Mouse (Mus musculus) kidney, postnatal 10 days (tissue): Measurements from ENCODE around the gene Gmds.

ENCODE experiments used
- DNase-seq: peaks from one replicate; pipeline ENCODE4 v3.0.0; 2021; ENCODE audit warnings: mixed read lengths

The Gmds gene

GRCm38 (mm10) chr13:32338513-32339365, at the start of gene Gmds:
TSS of gene Gmds (minus strand) at chr13:32338740.
- peak; percentile 97 for DNase-seq

- DNase-seq = peak; percentile 7
Measured at GRCm38 (mm10) chr13:32385421-32386092, 47.0 kb upstream of the Gmds start.

DNA sequence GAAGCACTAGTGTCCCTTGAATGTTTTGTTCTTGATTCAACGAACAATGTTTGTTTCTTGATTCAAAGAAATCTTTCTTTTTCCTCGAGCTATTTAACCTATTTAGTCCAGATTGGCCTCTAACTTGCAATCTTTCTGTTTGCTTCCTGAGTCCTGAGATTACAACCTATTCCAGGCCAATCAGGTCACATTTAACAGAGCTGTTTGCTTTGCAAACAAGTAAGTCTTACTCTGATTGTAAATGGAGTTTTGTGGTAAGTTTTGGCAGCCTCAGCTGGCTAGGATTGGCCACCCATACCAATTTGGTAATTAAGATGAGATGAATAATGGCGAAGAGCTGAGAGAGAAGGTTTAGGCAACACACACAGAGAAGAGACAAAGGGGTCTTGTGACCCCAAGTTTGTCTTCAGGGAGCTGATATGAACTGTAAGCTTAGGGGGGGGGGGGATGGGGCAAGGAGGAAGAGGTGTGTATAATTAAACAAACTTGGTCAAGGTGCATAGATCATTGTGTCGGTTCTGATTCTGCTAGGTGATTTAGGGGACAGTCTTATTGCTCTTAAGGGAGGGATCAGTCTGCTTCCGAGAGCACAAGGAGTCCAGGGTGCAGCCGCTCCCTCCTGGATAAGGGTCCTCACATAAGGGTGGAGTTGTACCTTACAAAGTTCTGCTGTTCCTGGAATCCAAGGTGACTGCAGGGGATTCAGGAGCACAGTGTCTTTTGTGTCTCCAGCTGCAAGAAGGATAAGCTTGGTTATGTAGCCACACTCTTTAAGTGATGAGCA, 43.9 kb upstream of the Gmds start:
- DNase-seq = no peak

- DNase-seq = no peak
Measured at GRCm38 (mm10) chr13:32378634-32379033, 40.1 kb upstream of the Gmds start.

DNA sequence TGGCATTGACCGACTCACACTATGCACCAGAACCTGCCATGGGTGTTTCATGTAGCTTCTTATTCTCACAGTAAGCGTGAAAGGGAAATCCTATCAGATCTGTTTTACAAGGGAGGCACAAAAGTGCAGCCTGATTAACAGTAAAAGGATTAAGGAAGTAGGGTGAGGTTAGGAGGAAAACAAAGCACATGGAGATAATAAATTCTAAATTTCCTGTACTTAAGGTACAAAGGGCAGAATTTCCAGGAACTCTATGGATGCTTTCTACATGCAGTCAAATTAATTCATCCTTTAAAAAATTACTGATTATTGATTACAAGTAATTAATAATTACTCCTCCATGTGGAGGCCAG, 34.0 kb upstream of the Gmds start:
- DNase-seq = no peak

DNA sequence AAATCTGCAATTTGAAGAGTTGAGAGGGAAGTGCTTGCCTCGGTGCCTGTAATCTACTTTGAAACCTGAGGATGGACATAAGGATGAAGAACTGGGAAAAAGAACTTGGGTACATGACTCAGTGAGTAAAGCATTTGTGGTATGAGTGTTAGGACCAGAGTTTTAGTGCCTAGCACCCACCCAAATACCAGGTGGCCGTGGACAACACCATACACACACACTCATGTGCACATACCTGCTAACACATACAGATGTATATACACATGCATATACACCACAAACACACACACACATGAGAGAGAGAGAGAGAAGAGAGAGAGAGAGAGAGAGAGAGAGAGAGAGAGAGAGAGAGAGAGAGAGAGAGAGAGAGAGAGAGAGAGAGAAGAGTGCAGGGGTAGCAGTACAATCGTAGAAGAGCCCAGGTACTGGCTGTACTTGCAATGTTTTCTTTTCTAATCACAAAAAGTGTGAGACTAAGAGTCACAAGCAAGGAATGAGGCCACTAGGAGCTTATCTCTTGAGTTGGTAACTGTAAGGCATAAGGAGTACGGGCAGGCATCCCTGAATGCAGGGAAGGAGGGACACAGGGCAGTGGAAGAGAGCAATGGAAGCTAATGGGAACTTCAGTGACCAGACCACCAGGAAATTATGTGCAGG, 33.5 kb upstream of the Gmds start:
- no peak for DNase-seq

DNA sequence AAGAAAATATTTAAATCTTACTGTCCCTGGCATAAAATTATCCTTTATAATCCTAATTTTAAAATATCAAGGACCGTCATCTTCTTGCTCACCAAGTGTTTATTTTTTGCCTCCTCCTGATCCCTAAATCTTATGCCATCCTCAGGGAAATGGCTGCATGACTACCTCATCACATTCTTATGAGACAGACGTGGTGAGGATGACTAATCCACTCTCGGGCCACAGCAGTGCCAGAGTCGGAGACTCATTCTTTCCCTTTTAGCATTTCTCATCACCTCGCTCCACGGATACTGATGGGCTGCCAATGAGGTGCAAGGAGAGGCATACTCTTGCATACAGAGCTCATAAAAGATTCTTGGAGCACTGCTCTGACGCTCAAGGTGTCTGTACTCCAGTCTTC, 32.2 kb upstream of the Gmds start:
- no peak for DNase-seq

- no peak for DNase-seq
Measured at GRCm38 (mm10) chr13:32370135-32370534, 31.6 kb upstream of the Gmds start.

- no peak for DNase-seq
Measured at GRCm38 (mm10) chr13:32337735-32338512, 616 bp downstream of the Gmds start.

GRCm38 (mm10) chr13:32318309-32318708, 20.2 kb downstream of the Gmds start:
- no peak for DNase-seq

- no peak for DNase-seq
Measured at GRCm38 (mm10) chr13:32317354-32317753, 21.2 kb downstream of the Gmds start.

GRCm38 (mm10) chr13:32312663-32313062, 25.9 kb downstream of the Gmds start:
- DNase-seq = peak; percentile 63

- no peak for DNase-seq
Measured at GRCm38 (mm10) chr13:32311476-32311875, 27.1 kb downstream of the Gmds start.

- no peak for DNase-seq
Measured at GRCm38 (mm10) chr13:32298456-32298855, 40.1 kb downstream of the Gmds start.

- peak; percentile 72 for DNase-seq
Measured at GRCm38 (mm10) chr13:32297398-32297797, 41.1 kb downstream of the Gmds start.

DNA sequence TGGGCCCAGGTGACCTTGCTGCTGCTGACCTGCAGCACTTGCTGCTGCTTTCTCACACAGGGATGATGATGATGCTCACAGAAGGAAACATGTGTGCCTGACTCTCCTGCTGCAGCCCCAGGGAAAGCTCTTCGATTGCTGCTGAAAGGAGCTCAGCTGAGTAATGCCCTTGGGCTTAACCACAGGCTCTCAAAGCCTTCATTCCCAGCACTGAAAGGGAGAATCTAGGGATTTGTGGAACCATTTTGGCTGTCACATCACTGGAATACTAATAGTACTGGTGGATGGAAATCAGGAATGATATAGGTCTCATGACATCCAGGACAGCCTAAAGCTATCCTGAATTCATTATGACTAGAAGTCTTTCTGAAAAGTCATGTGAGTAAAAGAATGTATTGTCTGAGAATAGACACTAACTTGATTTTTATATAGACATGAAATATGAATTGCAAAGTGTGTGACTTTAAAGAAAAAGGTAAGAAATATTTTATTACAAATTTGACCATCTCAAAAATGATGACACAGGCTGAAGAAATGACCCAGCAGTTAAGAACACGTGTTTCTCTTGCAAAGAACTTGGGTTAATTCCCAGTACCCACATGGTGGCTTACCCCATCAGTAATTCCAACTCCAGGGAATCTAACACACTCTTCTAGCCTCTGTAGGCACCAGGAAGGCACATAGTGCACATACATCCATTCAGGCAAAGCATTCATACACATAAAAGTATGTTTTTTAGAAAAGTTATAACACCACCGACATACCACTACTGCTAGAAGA, 43.9 kb downstream of the Gmds start:
- no peak for DNase-seq

DNA sequence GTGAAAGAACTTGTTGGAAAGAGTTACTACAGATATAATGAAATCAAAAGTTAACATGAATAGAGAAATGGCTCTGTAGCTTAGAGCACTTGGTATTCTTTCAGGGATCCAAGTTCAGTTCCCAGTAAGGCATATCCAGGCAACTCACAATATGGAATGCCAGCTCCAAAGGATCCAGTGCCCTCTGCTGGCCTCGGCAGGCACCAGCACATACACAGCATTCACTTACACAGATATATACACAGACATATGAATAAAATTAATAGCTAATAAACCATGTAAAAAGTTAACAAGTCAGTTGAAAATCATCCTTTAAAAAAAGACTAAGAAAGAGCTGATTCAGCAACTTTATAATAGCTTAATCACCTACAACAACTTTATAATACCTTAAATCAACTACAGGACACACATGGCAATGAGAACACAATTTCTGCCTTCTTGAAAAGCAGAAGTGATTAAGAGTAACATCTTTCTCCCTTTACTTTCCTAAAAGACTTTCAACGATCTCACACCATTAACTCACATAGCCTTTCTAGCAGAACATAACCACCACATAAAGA, 65.5 kb downstream of the Gmds start:
- DNase-seq = no peak

DNA sequence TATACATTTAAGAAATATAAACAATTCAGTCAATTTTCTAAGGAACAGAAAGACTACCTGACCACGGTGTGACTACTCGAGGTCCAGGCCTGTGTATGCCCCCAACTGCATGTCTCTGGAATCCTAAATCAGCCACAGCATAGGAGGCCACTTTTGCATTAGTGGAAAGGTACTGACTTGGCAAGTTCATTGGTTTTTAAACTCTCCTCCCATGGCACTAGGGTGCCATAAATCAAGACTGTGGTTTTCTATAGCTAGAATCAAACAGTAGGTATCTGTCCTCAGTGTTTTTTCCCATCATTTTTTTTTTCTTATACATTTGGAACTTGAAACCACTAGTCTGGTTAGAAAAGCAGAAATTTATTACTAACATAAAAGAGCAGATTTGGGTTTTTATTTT, 68.8 kb downstream of the Gmds start:
- no peak for DNase-seq

GRCm38 (mm10) chr13:32269261-32269660, 69.3 kb downstream of the Gmds start:
- no peak for DNase-seq

- DNase-seq = no peak
Measured at GRCm38 (mm10) chr13:32268284-32268683, 70.3 kb downstream of the Gmds start.

DNA sequence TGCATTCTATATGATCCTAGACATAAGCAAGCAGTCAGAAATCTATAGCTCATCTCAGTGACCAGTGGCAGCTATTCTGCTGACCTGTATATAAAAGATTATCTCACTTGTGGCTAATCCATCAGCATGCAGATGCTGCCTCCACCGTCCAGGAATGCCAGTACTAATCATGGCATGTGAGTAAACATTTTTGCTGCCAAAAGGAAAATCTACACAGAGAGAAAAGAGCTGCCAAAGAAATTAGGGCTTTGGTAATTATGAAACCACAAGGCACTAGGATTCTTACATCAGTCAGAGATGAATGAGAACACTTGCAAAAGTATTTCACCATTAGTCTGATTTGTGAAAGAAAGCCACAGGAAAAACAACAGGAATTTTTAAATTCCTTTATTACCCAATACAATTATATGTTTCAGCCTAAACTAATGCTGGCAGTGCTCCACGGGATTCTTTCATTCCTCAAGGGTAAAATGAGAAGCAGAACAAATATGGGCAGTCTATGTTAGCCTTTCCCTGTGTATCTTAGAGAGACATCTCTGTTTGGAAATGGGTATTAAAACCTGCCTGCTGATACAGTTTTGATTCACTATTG, 71.3 kb downstream of the Gmds start:
- peak; percentile 13 for DNase-seq
